Mouse (Mus musculus) stomach, postnatal 0 days (tissue): ENCODE measurements around the gene Megf8. TPM values are rescaled to one million over a fixed set of nuclear protein-coding genes. Genes with fewer than 3 reads are reported as not detected.
A peak's percentile ranks its signal among the peaks of the same experiment; 100 is the strongest.

Experiments
- ATAC-seq: fragments of 200-750 bp; cut with Nextera tagmentation; 2 replicates; pipeline ENCODE4 v1.8.0; 2017; ENCODE audit not compliant: low FRiP score, low TSS enrichment
- DNase-seq: peaks from one replicate; pipeline ENCODE4 v3.0.0-alpha.2; 2016; ENCODE audit warnings: low spot score
- H3K27ac ChIP-seq: fragments of 300-500 bp; sonication (generic); replicated peaks from 2 replicates; pipeline ENCODE4 v1.5.1; 2014; ENCODE audit warnings: mild to moderate bottlenecking, control low read depth
- H3K27me3 ChIP-seq: fragments of 300-500 bp; sonication (generic); 2 replicates; pipeline ENCODE4 v1.6.1; 2014; ENCODE audit warnings: low read length; ENCODE audit not compliant: control insufficient read depth, insufficient read depth
- H3K36me3 ChIP-seq: fragments of 300-500 bp; sonication (generic); 2 replicates; pipeline ENCODE4 v1.6.1; 2014; ENCODE audit warnings: low read length, mixed read lengths; ENCODE audit not compliant: control insufficient read depth, insufficient read depth
- H3K4me1 ChIP-seq: fragments of 300-500 bp; sonication (generic); replicated peaks from 2 replicates; pipeline ENCODE4 v1.6.1; 2014; ENCODE audit warnings: antibody characterized with exemption; ENCODE audit not compliant: control insufficient read depth, insufficient read depth
- H3K4me2 ChIP-seq: fragments of 300-500 bp; sonication (generic); replicated peaks from 2 replicates; pipeline ENCODE4 v1.6.1; 2014; ENCODE audit warnings: low read depth, mild to moderate bottlenecking, control low read depth, moderate library complexity
- H3K4me3 ChIP-seq: fragments of 300-500 bp; sonication (generic); 2 replicates; pipeline ENCODE4 v1.5.1; 2014; ENCODE audit warnings: low read depth, low read length, control low read depth
- H3K9ac ChIP-seq: fragments of 300-500 bp; sonication (generic); 2 replicates; pipeline ENCODE4 v1.6.1; 2014; ENCODE audit warnings: mild to moderate bottlenecking, low read length, control low read depth, mixed read lengths
- H3K9me3 ChIP-seq: fragments of 300-500 bp; sonication (generic); 2 replicates; pipeline ENCODE4 v1.6.1; 2016; ENCODE audit warnings: low read length; ENCODE audit not compliant: control insufficient read depth
- CTCF ChIP-seq: IDR thresholded peaks from 2 replicates; pipeline ENCODE4 v1.5.1; 2016; ENCODE audit warnings: antibody characterized with exemption, low read depth, mild to moderate bottlenecking, moderate library complexity
- EP300 ChIP-seq: optimal IDR thresholded peaks from 2 replicates; pipeline ENCODE3; 2016; ENCODE audit warnings: antibody characterized with exemption
- whole genome bisulfite sequencing: fragments of 180-500 bp; shearing (Covaris S2); extraction: QIAGEN DNeasy Blood & Tissue Kit; methylation state at CpG from one replicate; pipeline ENCODE4 v1.1.7; 2014; 5-methylcytosine and 5-hydroxymethylcytosine counted together
- polyA plus RNA-seq: library from polyadenylated mRNA; unstranded; fragments of >200 nt; fragmentation: Nextera tagmentation; extraction: Ambion mirVana; gene quantifications from 2 replicates; pipeline ENCODE4 v1.2.1, GENCODE M21; 2015

The Megf8 gene
- polyA plus RNA-seq, 1 experiment from 2014 or later, result 3.6 TPM

- Histone ChIP-seq H3K27me3 (no peaks in the 10 kb centered on the region), H3K9me3 (no peaks in the 10 kb centered on the region), H3K36me3 (peaks cover 10% of the 10 kb centered on the region; the same call in 1 of the 2 replicates), H3K4me2 (no peak overlapping the region), H3K4me3 (no peak overlapping the region), H3K4me1 (no peaks in the 10 kb centered on the region), H3K9ac (no peak overlapping the region), H3K27ac (no peak overlapping the region)
- TF ChIP-seq EP300, result no peak
- TF ChIP-seq CTCF, result no peak
- DNase-seq (no peak), ATAC-seq (peak; percentile 37; the same call in 1 of the 2 replicates)
- 72% methylated on average over 19 of the region's 19 CpGs for WGBS
Measured at GRCm38 (mm10) chr7:25358721-25359206, 41.8 kb downstream of the Megf8 start.

GRCm38 (mm10) chr7:25363151-25363550, 46.2 kb downstream of the Megf8 start:
- TF ChIP-seq EP300, result no peak
- peak; percentile 54 for TF ChIP-seq CTCF
- Histone ChIP-seq H3K9ac (no peak overlapping the region), H3K4me2 (no peak overlapping the region), H3K4me3 (no peak overlapping the region), H3K9me3 (no peaks in the 10 kb centered on the region), H3K4me1 (no peaks in the 10 kb centered on the region), H3K27ac (no peak overlapping the region), H3K27me3 (peaks cover 4% of the 10 kb centered on the region; the same call in 1 of the 2 replicates), H3K36me3 (peaks cover 10% of the 10 kb centered on the region; the same call in 1 of the 2 replicates)
- ATAC-seq, result no peak; the same call in 1 of the 2 replicates
- peak; percentile 38 for DNase-seq
- 90% methylated on average over 19 of the region's 19 CpGs for WGBS

- peaks cover 10% of the 10 kb centered on the region; the same call in 1 of the 2 replicates for H3K36me3 ChIP-seq
- H3K4me1 ChIP-seq, result no peaks in the 10 kb centered on the region
- TF ChIP-seq CTCF (no peak), EP300 (no peak)
- ATAC-seq, result no peak; the same call in 1 of the 2 replicates
- peaks cover 8% of the 10 kb centered on the region; the same call in 1 of the 2 replicates for H3K27me3 ChIP-seq
- no peaks in the 10 kb centered on the region for H3K9me3 ChIP-seq
- H3K27ac ChIP-seq, result no peak overlapping the region
- 94% methylated on average over 17 of the region's 17 CpGs for WGBS
- no peak overlapping the region for H3K4me2 ChIP-seq
- H3K9ac ChIP-seq, result no peak overlapping the region
- H3K4me3 ChIP-seq, result no peak overlapping the region
- DNase-seq, result no peak
Measured at GRCm38 (mm10) chr7:25363632-25364031, 46.7 kb downstream of the Megf8 start.

GRCm38 (mm10) chr7:25365937-25366625, 49.1 kb downstream of the Megf8 start:
- DNase-seq (no peak), ATAC-seq (no peak)
- Histone ChIP-seq H3K4me1 (no peaks in the 10 kb centered on the region), H3K9me3 (no peaks in the 10 kb centered on the region), H3K4me2 (no peak overlapping the region), H3K27ac (no peak overlapping the region; the same call in 1 of the 2 replicates), H3K27me3 (peaks cover 8% of the 10 kb centered on the region; the same call in 1 of the 2 replicates), H3K9ac (no peak overlapping the region), H3K36me3 (0 out of 2 replicates have a peak, but pooled peaks cover 5% of the 10 kb centered on the region), H3K4me3 (no peak overlapping the region)
- TF ChIP-seq CTCF (no peak), EP300 (no peak)
- 39% methylated on average over 13 of the region's 13 CpGs for WGBS

GRCm38 (mm10) chr7:25367632-25368293, 50.8 kb downstream of the Megf8 start:
- ATAC-seq, result no peak
- H3K9ac ChIP-seq, result peak overlapping the region; percentile 35; the same call in 1 of the 2 replicates
- WGBS, result 4% methylated on average over 33 of the region's 33 CpGs

More at GRCm38 (mm10) chr7:25367632-25368293, 50.8 kb downstream of the Megf8 start:
- Histone ChIP-seq H3K4me3 (peak overlapping the region; percentile 25), H3K4me2 (peak overlapping the region; percentile 27), H3K27me3 (peaks cover 8% of the 10 kb centered on the region; the same call in 1 of the 2 replicates), H3K27ac (no peak overlapping the region), H3K4me1 (no peaks in the 10 kb centered on the region), H3K9me3 (no peaks in the 10 kb centered on the region), H3K36me3 (0 out of 2 replicates have a peak, but pooled peaks cover 5% of the 10 kb centered on the region)
- peak; percentile 53 for DNase-seq
- TF ChIP-seq EP300 (no peak), CTCF (peak; percentile 72)
